Mouse (Mus musculus) lung, postnatal 0 days (tissue): ENCODE measurements around the gene Adamts6.

Experiments
- CTCF ChIP-seq: IDR thresholded peaks from 2 replicates; pipeline ENCODE4 v1.5.1; 2016; ENCODE audit warnings: antibody characterized with exemption, mild to moderate bottlenecking
- EP300 ChIP-seq: IDR thresholded peaks from 2 replicates; pipeline ENCODE4 v1.6.1; 2016; ENCODE audit warnings: antibody characterized with exemption, mild to moderate bottlenecking, control low read depth

DNA sequence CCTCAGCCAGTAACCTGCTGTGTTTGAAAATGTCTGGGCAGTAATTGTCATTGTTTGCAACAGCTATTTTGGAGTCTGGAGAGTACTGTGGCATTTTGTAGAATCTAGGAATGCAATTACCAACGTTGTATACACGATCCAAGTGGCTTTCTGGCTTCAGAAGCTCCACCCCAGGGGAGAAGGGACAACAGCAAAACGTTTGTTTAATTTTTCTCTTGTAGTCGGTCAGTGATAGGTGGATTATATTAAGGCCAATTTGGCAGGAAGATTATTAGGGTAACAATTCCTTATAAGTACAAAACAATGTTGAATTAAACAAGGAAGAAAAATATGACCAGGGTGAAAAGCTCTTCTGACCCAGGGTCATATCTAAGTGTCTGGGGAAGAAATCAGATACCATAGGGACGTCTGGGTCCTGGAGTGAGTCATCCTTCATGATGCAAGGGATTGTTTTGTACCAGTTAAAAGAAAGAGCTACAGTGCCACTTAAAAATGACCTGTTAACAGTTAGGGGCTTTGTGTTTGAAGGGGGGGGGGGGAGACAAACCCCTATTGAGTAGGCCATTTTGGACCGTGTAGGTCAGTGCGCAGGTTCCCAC is 229.2 kb downstream of the Adamts6 start:
- TF ChIP-seq CTCF: no peak
- no peak for TF ChIP-seq EP300
